Mouse (Mus musculus): Measurements from ENCODE around the gene Jade2. TPM values are rescaled to one million over a fixed set of nuclear protein-coding genes. Genes with fewer than 3 reads are reported as not detected.
A peak's percentile ranks its signal among the peaks of the same experiment; 100 is the strongest.

Gene Jade2
- polyA plus RNA-seq, 1 experiment from 2014 or later: 0.07 TPM

GRCm38 (mm10) chr11:51833393-51834066 lies 23.9 kb downstream of the Jade2 start:
- H3K9me3 ChIP-seq (ENCODE audit: control insufficient read depth, low read length): no peaks in the 10 kb centered on the region
- H3K27me3 ChIP-seq (ENCODE audit: control insufficient read depth, insufficient read depth, low read length): no peaks in the 10 kb centered on the region
- H3K4me1 ChIP-seq (ENCODE audit: control insufficient read depth, insufficient read depth, low read length): 0 out of 2 replicates have a peak, but pooled peaks cover 3% of the 10 kb centered on the region
- no peak for ATAC-seq (ENCODE audit: insufficient read depth, low FRiP score, low TSS enrichment)
- no peak for DNase-seq (ENCODE audit: low spot score)
- no peak overlapping the region for H3K4me2 ChIP-seq (ENCODE audit: low read depth)
- no peak overlapping the region for H3K27ac ChIP-seq (ENCODE audit: low read depth, low read length)
- no peak overlapping the region for H3K9ac ChIP-seq (ENCODE audit: low read length)
- no peaks in the 10 kb centered on the region for H3K36me3 ChIP-seq (ENCODE audit: control insufficient read depth, insufficient read depth, low read length)
- 88% methylated on average over 10 of the region's 10 CpGs for WGBS
- no peak overlapping the region for H3K4me3 ChIP-seq (ENCODE audit: low read depth, low read length)

GRCm38 (mm10) chr11:51832992-51833391 lies 24.5 kb downstream of the Jade2 start:
- Histone ChIP-seq H3K27me3 (ENCODE audit: control insufficient read depth, insufficient read depth, low read length) (no peaks in the 10 kb centered on the region), H3K4me1 (ENCODE audit: control insufficient read depth, insufficient read depth, low read length) (0 out of 2 replicates have a peak, but pooled peaks cover 3% of the 10 kb centered on the region), H3K27ac (ENCODE audit: low read depth, low read length) (no peak overlapping the region), H3K9me3 (ENCODE audit: control insufficient read depth, low read length) (no peaks in the 10 kb centered on the region), H3K4me3 (ENCODE audit: low read depth, low read length) (no peak overlapping the region), H3K9ac (ENCODE audit: low read length) (no peak overlapping the region), H3K36me3 (ENCODE audit: control insufficient read depth, insufficient read depth, low read length) (no peaks in the 10 kb centered on the region), H3K4me2 (ENCODE audit: low read depth) (no peak overlapping the region)
- 79% methylated on average over 5 of the region's 5 CpGs for WGBS
- no peak for ATAC-seq (ENCODE audit: insufficient read depth, low FRiP score, low TSS enrichment)
- no peak for DNase-seq (ENCODE audit: low spot score)

DNA sequence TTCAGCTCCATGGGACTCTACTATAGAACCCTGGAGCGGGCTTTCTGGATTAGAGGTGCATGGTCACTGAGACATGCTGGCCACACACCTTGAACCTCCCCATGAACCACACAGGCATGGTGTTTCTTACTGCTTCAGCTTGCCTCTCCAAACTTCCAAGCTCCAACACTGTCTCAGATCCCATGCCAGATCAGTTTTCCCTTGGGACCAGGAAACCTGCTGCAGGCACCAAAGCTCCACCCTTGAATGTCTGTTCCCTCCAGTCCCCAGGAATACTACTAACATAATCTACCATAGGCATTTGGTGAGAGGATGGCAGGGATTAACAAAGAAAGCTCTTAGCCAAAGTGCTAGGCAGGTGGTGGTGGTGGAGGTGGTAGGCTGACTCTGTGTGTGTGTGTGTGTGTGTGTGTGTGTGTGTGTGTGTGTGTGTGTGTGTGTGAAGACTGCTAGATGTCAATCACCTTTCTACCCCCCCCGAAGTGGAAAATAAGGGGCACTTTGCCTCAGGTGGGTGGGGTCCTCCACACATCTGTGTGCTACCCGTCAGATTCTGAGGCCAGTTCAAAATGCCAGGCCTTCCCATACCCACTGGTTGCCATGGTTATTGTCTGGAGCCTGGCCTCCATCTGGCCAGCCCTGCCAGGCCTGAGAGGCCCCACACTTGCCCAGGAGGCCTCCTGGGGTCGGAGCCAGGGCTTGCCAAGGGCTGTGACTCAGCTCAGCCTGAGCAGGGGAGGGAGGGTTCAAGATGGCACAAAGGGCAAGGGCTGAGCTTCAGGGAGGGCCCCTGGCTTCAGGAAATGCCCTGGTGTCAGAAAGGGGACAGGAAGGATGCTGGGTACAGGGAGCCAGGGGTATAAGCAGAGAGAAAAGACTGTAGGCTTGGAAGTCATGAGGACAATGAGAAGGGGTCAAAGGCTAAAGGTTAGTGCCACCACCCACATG lies 25.2 kb downstream of the Jade2 start:
- ATAC-seq (ENCODE audit: insufficient read depth, low FRiP score, low TSS enrichment) (no peak), DNase-seq (ENCODE audit: low spot score) (no peak)
- no peak overlapping the region for H3K27ac ChIP-seq (ENCODE audit: low read depth, low read length)
- H3K4me3 ChIP-seq (ENCODE audit: low read depth, low read length): no peak overlapping the region
- no peak overlapping the region for H3K9ac ChIP-seq (ENCODE audit: low read length)
- no peaks in the 10 kb centered on the region for H3K27me3 ChIP-seq (ENCODE audit: control insufficient read depth, insufficient read depth, low read length)
- 72% methylated on average over 4 of the region's 4 CpGs for WGBS
- H3K4me1 ChIP-seq (ENCODE audit: control insufficient read depth, insufficient read depth, low read length): 0 out of 2 replicates have a peak, but pooled peaks cover 3% of the 10 kb centered on the region
- no peaks in the 10 kb centered on the region for H3K9me3 ChIP-seq (ENCODE audit: control insufficient read depth, low read length)
- H3K36me3 ChIP-seq (ENCODE audit: control insufficient read depth, insufficient read depth, low read length): no peaks in the 10 kb centered on the region
- no peak overlapping the region for H3K4me2 ChIP-seq (ENCODE audit: low read depth)

DNA sequence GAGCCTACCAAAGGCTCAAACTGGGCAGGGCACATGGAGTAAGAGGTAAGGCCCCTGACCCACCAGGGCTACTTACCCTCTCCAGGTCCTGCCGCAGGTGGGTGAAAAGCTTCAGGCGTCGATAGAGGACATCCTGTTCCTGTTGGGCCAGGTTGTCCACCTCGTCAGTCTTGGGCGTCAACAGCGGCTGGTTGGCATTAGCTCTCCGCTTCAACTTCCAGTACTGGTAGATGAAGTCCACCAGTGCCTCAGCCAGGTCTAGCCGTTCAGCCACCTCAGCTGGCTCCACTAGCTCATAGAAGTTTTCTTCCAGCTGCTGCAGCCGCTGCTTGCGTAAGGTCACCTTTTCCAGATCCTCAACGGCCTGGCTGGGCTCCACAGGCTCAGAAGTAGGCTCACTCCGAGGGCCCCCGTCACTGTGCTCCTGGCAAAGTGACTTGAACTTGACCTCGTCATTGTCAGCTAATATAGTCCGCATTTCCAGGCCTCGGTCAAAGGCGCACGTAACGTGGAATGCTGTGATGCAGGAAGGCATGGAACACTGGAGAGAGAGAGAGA lies 32.5 kb downstream of the Jade2 start:
- H3K9ac ChIP-seq (ENCODE audit: low read length): no peak overlapping the region
- H3K4me3 ChIP-seq (ENCODE audit: low read depth, low read length): no peak overlapping the region
- no peaks in the 10 kb centered on the region for H3K27me3 ChIP-seq (ENCODE audit: control insufficient read depth, insufficient read depth, low read length)
- ATAC-seq (ENCODE audit: insufficient read depth, low FRiP score, low TSS enrichment) (no peak), DNase-seq (ENCODE audit: low spot score) (no peak)
- H3K4me2 ChIP-seq (ENCODE audit: low read depth): no peak overlapping the region
- H3K27ac ChIP-seq (ENCODE audit: low read depth, low read length): no peak overlapping the region
- no peaks in the 10 kb centered on the region for H3K36me3 ChIP-seq (ENCODE audit: control insufficient read depth, insufficient read depth, low read length)
- H3K9me3 ChIP-seq (ENCODE audit: control insufficient read depth, low read length): no peaks in the 10 kb centered on the region
- no peaks in the 10 kb centered on the region for H3K4me1 ChIP-seq (ENCODE audit: control insufficient read depth, insufficient read depth, low read length)
- WGBS: 91% methylated on average over 19 of the region's 19 CpGs

DNA sequence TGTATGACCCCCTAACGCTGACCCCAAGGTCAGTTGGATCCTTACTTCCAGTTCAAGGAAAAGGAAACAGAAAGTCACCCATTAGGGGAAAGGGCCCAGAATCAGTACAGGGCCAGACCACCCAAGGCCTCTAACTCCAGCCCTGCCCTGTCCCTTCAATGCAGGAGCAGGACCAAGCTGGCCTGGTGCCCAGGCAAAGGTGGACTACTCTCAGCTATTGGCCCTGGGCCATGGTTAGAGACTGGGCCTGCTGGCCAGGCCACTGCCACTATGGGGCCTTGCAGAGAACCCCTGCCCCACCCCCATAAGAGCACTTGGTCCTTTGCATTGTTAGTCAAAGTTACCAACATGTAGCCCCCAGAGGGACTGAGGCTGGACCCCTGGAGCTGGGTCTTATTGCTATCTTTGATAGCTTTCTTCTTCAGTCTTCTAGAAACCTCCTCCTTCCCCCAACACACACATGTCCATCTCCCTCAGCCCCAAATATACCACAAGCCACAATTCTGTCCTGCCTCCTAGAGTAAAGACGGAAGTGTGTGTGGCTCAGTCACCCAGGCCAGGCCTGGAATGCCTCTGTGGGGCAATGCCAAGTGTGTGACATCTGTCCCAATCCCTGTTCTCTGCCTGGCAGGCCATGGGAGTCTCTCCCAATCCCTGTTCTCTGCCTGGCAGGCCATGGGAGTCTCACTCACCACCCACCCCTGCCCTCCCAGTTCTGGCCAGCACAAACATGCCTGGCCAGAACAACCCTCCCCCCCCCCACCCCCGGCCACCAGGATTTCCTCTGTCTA lies 33.3 kb downstream of the Jade2 start:
- no peak for ATAC-seq (ENCODE audit: insufficient read depth, low FRiP score, low TSS enrichment)
- H3K9me3 ChIP-seq (ENCODE audit: control insufficient read depth, low read length): no peaks in the 10 kb centered on the region
- 94% methylated on average over 3 of the region's 3 CpGs for WGBS

GRCm38 (mm10) chr11:51823271-51823670 lies 34.2 kb downstream of the Jade2 start:
- Histone ChIP-seq H3K9ac (ENCODE audit: low read length) (no peak overlapping the region), H3K9me3 (ENCODE audit: control insufficient read depth, low read length) (no peaks in the 10 kb centered on the region), H3K36me3 (ENCODE audit: control insufficient read depth, insufficient read depth, low read length) (no peaks in the 10 kb centered on the region), H3K4me3 (ENCODE audit: low read depth, low read length) (no peak overlapping the region), H3K27ac (ENCODE audit: low read depth, low read length) (no peak overlapping the region), H3K27me3 (ENCODE audit: control insufficient read depth, insufficient read depth, low read length) (no peaks in the 10 kb centered on the region), H3K4me1 (ENCODE audit: control insufficient read depth, insufficient read depth, low read length) (no peaks in the 10 kb centered on the region), H3K4me2 (ENCODE audit: low read depth) (no peak overlapping the region)
- ATAC-seq (ENCODE audit: insufficient read depth, low FRiP score, low TSS enrichment) (no peak), DNase-seq (ENCODE audit: low spot score) (no peak)
- WGBS: 42% methylated on average over 11 of the region's 11 CpGs

More for the DNA sequence above, 33.3 kb downstream of the Jade2 start:
- H3K4me2 ChIP-seq (ENCODE audit: low read depth): no peak overlapping the region
- no peak for DNase-seq (ENCODE audit: low spot score)
- no peaks in the 10 kb centered on the region for H3K27me3 ChIP-seq (ENCODE audit: control insufficient read depth, insufficient read depth, low read length)
- no peak overlapping the region for H3K27ac ChIP-seq (ENCODE audit: low read depth, low read length)
- no peaks in the 10 kb centered on the region for H3K36me3 ChIP-seq (ENCODE audit: control insufficient read depth, insufficient read depth, low read length)
- H3K4me1 ChIP-seq (ENCODE audit: control insufficient read depth, insufficient read depth, low read length): no peaks in the 10 kb centered on the region
- no peak overlapping the region for H3K9ac ChIP-seq (ENCODE audit: low read length)
- H3K4me3 ChIP-seq (ENCODE audit: low read depth, low read length): no peak overlapping the region

- Histone ChIP-seq H3K9ac (ENCODE audit: low read length) (no peak overlapping the region), H3K9me3 (ENCODE audit: control insufficient read depth, low read length) (no peaks in the 10 kb centered on the region), H3K27me3 (ENCODE audit: control insufficient read depth, insufficient read depth, low read length) (no peaks in the 10 kb centered on the region), H3K36me3 (ENCODE audit: control insufficient read depth, insufficient read depth, low read length) (no peaks in the 10 kb centered on the region), H3K4me1 (ENCODE audit: control insufficient read depth, insufficient read depth, low read length) (no peaks in the 10 kb centered on the region), H3K4me2 (ENCODE audit: low read depth) (no peak overlapping the region), H3K27ac (ENCODE audit: low read depth, low read length) (no peak overlapping the region), H3K4me3 (ENCODE audit: low read depth, low read length) (no peak overlapping the region)
- no peak for DNase-seq (ENCODE audit: low spot score)
- ATAC-seq (ENCODE audit: insufficient read depth, low FRiP score, low TSS enrichment): no peak
- WGBS: 13% methylated on average over 4 of the region's 4 CpGs
Measured at GRCm38 (mm10) chr11:51822736-51823135, 34.7 kb downstream of the Jade2 start.

DNA sequence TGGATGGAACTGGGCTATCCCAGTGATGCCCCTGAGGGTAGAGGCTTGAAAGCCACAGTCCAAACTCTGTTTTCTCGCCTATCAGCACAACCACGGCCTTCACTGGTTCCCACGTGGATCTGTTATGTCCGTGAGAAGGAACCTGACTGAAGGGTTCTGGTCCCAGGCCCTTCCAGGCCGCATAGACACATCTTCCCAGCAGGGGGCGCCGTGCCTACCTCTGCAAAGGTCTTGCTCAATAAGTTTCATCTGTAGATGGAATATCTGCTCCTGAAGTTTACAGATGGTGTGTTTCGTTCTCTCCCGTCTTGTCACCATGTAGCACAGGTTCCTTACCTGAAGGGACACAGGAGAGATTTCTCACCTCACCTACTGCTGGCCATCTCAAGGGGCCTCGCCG lies 36.6 kb downstream of the Jade2 start:
- no peak for ATAC-seq (ENCODE audit: insufficient read depth, low FRiP score, low TSS enrichment)
- H3K27ac ChIP-seq (ENCODE audit: low read depth, low read length): no peak overlapping the region

More for the DNA sequence above, 36.6 kb downstream of the Jade2 start:
- Histone ChIP-seq H3K27me3 (ENCODE audit: control insufficient read depth, insufficient read depth, low read length) (no peaks in the 10 kb centered on the region), H3K9me3 (ENCODE audit: control insufficient read depth, low read length) (no peaks in the 10 kb centered on the region), H3K4me2 (ENCODE audit: low read depth) (no peak overlapping the region), H3K4me1 (ENCODE audit: control insufficient read depth, insufficient read depth, low read length) (no peaks in the 10 kb centered on the region), H3K9ac (ENCODE audit: low read length) (no peak overlapping the region), H3K36me3 (ENCODE audit: control insufficient read depth, insufficient read depth, low read length) (no peaks in the 10 kb centered on the region), H3K4me3 (ENCODE audit: low read depth, low read length) (no peak overlapping the region)
- WGBS: 56% methylated on average over 11 of the region's 11 CpGs
- peak; percentile 77 for DNase-seq (ENCODE audit: low spot score)

All from neural tube, embryonic 11.5 days (tissue).